Mouse (Mus musculus): ENCODE measurements around the gene Gm37240. TPM values are rescaled to one million over a fixed set of nuclear protein-coding genes. Genes with fewer than 3 reads are reported as not detected.

Gm37240 gene
- total RNA-seq, 2 experiments from 2014 or later, result 1.4 to 2.4 TPM

DNA sequence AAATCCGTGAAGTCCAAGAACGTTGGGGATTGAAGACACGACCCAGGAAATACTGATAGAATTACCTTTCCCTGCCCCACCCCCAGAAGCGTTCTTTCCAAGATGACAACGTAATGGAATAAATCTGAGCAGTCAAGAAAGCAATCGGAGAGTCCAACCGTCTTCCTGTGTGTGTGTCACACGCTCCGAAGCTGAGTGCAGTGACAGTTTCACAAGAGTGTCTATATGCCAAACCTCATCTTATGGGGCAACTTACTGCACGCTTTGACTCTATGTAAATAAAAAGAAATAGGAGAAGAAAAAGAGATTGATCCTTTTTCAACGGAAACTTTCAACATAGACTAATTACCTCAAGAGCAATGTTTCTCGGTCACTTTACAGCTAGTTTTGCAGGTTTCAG lies 715.2 kb downstream of the Gm37240 start:
- H3K4me3 ChIP-seq, result peak overlapping the region; percentile 4; the same call in 1 of the 2 replicates
- no peak overlapping the region for H3K27ac ChIP-seq
- no peak for TF ChIP-seq CTCF (conservative IDR thresholded peaks at IDR 0.05)

DNA sequence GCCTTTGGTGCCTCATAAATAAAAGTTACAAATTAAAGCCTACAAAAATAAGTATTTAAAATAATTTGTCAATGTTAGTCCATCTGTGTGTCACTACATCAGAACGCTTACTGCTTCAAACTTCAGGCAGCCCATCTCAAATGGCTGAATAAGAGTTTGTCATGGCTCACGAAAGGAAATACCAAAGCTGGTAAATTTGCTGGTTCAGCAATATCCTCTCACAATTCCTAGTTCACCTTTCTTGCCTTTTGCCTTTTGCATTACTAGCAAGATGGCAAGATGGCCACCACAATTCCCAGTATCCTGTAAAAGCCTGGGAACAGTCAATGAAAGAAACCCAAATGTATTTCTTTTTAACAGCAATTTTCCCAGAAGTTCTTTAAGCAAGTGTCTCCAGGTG lies 718.5 kb downstream of the Gm37240 start:
- TF ChIP-seq CTCF (conservative IDR thresholded peaks at IDR 0.05), result no peak
- Histone ChIP-seq H3K4me3 (no peak overlapping the region), H3K27ac (no peak overlapping the region)
- DNase-seq (ENCODE audit: low spot score in 2 of 2), result no peak

More for the DNA sequence above, 715.2 kb downstream of the Gm37240 start:
- no peak for DNase-seq (ENCODE audit: low spot score in 2 of 2)

DNA sequence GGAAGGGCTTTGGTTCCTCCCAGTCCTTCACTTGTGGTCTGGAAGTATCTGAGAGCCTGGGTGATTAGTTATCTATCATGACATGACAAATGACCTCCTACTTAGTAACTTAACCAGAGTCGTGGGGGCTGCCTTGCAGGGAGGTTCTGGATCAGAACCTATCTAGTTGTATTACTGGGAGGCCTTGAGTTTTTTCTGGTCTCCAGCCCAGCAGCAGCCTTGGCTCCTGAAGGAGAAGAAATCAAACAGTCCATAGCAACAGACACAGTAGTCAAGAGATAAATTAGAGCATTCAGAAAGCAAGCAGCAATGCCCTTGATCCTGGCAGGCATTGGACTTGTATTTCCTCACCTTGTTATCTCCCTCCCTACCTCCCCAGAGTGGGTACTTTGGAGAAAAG lies 722.4 kb downstream of the Gm37240 start:
- Histone ChIP-seq H3K27ac (no peak overlapping the region), H3K4me3 (no peak overlapping the region)
- no peak for TF ChIP-seq CTCF (conservative IDR thresholded peaks at IDR 0.05)
- DNase-seq (ENCODE audit: low spot score in 2 of 2), result no peak

DNA sequence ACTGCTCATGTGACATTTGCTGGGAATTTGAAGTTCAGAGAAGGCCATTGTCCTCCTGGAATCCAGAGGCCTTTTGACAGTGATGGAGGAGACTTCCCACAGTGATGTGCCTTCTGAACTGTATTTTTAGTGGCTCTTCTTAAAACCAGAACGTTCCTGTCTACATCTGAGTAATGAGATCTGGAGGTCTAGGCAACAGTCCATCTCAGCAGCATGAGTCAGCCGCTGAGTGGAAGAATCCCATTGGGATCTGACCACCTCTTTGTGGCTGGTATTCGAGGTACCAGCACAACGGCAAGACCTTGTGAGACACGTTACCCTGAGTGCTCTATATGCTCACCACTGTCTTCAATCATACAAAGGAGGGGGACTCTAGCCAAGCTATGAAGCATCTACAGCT lies 723.9 kb downstream of the Gm37240 start:
- no peak for TF ChIP-seq CTCF (conservative IDR thresholded peaks at IDR 0.05)

DNA sequence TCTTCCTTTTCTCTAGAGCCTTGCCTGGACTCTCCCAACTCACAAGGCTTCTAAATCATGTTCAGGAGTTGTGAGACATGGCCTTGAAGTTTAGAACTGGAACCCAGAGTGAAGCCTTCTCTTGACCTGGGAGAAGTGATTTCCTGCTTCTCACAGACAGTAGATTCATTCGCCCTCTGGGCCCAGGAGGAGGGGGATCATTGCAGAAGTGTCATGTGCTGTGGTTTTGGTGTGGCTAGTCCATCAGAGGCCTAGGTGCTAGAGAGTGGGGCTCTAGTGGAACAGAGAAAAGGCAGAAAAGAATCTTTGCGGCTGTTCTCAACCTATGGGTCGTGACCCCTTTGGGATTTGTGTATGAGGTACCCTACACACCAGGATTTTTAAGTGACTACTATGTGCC lies 724.9 kb downstream of the Gm37240 start:
- TF ChIP-seq CTCF (conservative IDR thresholded peaks at IDR 0.05), result no peak
- H3K27ac ChIP-seq, result peak overlapping the region; percentile 18; the same call in 1 of the 2 replicates
- no peak for DNase-seq (ENCODE audit: low spot score in 2 of 2)
- H3K4me3 ChIP-seq, result no peak overlapping the region

More for the DNA sequence above, 723.9 kb downstream of the Gm37240 start:
- DNase-seq (ENCODE audit: low spot score in 2 of 2), result no peak
- no peak overlapping the region for H3K27ac ChIP-seq
- no peak overlapping the region for H3K4me3 ChIP-seq

DNA sequence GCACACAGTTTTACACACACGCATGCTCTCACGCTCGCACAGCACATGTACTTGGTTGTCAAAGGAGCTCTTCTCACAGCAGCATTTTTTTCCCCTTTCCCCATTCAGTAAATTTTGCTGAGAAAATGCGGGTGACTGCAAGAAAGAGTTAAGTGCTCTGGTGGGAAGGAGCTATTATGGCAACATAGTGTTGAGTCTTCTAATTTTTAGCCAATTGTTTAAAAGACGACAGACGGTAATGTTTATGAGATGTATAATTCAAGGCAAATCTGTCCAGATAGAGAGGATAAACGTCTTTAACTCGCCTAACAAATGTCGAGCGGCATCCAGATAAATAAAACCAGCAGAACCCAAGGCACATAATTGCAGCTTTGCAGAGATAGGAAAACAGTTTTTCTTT lies 726.5 kb downstream of the Gm37240 start:
- DNase-seq (ENCODE audit: low spot score in 2 of 2), result peak in 1 of 2 experiments; percentile 42
- Histone ChIP-seq H3K27ac (peak overlapping the region; percentile 49), H3K4me3 (no peak overlapping the region)
- TF ChIP-seq CTCF (conservative IDR thresholded peaks at IDR 0.05), result no peak

DNA sequence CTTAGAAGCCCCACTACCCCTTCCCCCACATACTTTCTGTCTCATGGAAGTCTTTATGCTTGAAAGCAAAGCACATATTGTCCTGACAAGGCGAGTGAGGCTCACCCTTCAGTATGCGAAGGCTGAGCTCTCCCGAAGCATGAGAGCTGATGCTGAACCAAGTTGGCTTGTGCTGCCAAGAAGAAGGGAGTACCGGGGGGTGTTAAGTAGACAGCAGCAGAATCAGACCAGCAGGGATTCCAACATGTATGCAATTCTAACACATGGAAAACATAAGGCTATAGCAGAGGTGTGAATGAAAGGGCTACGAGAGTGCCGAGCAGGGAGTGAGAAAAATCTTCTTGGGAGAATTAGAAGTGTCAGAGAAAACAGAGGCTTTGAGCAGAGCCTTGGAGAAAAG lies 727.7 kb downstream of the Gm37240 start:
- DNase-seq (ENCODE audit: low spot score in 2 of 2), result no peak
- TF ChIP-seq CTCF (conservative IDR thresholded peaks at IDR 0.05), result no peak
- Histone ChIP-seq H3K4me3 (no peak overlapping the region), H3K27ac (peak overlapping the region; percentile 39; the same call in 1 of the 2 replicates)

DNA sequence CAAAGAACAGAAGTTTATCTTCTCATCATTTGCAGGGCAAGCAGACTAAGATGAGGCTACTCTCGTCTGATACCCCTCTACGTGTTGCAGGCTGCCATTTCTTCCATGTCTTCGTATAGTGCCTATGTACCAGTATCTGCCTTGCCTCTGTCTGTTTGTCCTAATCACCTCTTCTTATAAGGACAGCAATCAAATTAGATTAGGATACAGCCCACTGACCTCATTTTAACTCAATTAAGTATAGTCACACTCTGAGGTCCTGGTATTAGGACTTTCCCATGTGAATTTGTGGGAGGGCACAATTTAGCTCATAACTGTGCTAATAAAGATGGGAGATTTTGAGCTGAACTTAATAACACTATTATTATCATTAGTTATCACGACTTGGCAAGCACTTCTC lies 738.5 kb downstream of the Gm37240 start:
- no peak for TF ChIP-seq CTCF (conservative IDR thresholded peaks at IDR 0.05)
- Histone ChIP-seq H3K4me3 (no peak overlapping the region), H3K27ac (no peak overlapping the region)
- DNase-seq (ENCODE audit: low spot score in 2 of 2), result no peak

GRCm38 (mm10) chr3:85148038-85148550 lies 739.2 kb downstream of the Gm37240 start:
- no peak overlapping the region for H3K4me3 ChIP-seq
- no peak for TF ChIP-seq CTCF (conservative IDR thresholded peaks at IDR 0.05)
- no peak for DNase-seq (ENCODE audit: low spot score in 2 of 2)
- H3K27ac ChIP-seq, result no peak overlapping the region

- no peak for DNase-seq (ENCODE audit: low spot score in 2 of 2)
- no peak for TF ChIP-seq CTCF (conservative IDR thresholded peaks at IDR 0.05)
- Histone ChIP-seq H3K27ac (no peak overlapping the region), H3K4me3 (no peak overlapping the region)
Observed at GRCm38 (mm10) chr3:85145568-85145967, 741.8 kb downstream of the Gm37240 start.

DNA sequence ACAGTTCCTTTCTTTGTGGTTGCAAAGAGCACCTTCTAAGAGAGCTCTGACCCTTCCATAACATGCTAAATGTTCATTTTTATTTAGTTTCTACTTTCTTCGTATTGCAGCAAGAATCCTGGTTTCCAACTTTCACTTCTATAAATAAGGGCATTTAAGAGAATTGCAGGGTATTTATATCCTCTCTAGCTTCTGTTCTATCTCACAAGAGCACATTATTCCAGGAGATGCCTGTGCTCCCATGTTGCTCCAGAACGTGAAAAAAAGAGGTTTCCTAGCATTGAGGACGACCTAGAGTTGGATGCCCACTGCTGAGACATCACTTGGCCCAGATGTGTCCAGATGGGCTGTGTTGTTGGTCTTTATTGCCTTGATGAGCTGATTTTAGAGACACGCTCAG lies 742.2 kb downstream of the Gm37240 start:
- DNase-seq (ENCODE audit: low spot score in 2 of 2), result no peak
- H3K27ac ChIP-seq, result no peak overlapping the region
- TF ChIP-seq CTCF (conservative IDR thresholded peaks at IDR 0.05), result no peak
- no peak overlapping the region for H3K4me3 ChIP-seq

GRCm38 (mm10) chr3:85144425-85144824 lies 742.9 kb downstream of the Gm37240 start:
- no peak for DNase-seq (ENCODE audit: low spot score in 2 of 2)
- no peak for TF ChIP-seq CTCF (conservative IDR thresholded peaks at IDR 0.05)
- H3K27ac ChIP-seq, result no peak overlapping the region
- no peak overlapping the region for H3K4me3 ChIP-seq

DNA sequence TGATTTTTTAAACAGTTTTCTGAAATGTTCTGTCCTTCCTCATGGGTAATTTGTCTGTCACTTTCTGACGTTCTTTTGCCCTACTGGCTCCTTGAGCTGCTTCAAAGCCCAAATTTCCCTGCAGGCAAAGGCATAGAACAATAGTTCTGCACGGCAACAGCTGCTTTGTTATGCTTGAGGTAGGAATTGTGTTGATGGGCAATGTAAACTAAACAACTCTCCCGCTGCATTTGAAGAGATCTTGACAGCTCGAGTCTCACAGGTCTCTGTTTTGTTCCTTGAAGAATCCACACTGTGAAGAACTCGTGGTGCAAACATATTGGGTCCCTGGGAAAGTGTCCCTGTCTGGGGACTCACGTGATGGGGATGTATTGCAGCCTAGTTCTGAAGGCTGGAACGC lies 746.8 kb downstream of the Gm37240 start:
- no peak for DNase-seq (ENCODE audit: low spot score in 2 of 2)
- Histone ChIP-seq H3K27ac (no peak overlapping the region), H3K4me3 (no peak overlapping the region)
- no peak for TF ChIP-seq CTCF (conservative IDR thresholded peaks at IDR 0.05)

- Histone ChIP-seq H3K27ac (no peak overlapping the region), H3K4me3 (no peak overlapping the region)
- no peak for TF ChIP-seq CTCF (conservative IDR thresholded peaks at IDR 0.05)
- no peak for DNase-seq (ENCODE audit: low spot score in 2 of 2)
Observed at GRCm38 (mm10) chr3:85138407-85138806, 748.9 kb downstream of the Gm37240 start.

DNA sequence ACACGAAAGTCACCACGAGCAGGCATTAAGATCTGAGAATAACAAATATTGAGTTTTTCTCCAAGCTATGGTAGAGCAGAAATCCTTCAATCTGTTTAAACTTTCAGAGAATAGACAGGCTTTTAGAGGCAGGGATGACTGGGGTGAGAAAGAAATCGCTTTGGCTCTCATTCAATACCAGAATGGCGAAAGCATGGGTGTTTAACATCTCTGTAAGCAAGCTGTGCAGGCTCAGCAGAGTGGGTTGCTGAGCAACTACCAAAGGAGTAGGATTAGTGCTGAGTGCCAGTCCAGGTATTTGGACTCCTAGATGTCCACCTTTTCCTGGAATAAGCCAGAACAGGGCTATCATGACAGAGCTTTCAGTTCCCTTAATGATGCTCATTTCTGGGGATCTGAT lies 753.8 kb downstream of the Gm37240 start:
- no peak for TF ChIP-seq CTCF (conservative IDR thresholded peaks at IDR 0.05)
- DNase-seq (ENCODE audit: low spot score in 2 of 2), result peak; percentile 42 to 44
- Histone ChIP-seq H3K27ac (peak overlapping the region; percentile 81), H3K4me3 (no peak overlapping the region)
